Mouse (Mus musculus) hindbrain, postnatal 0 days (tissue): ENCODE measurements at regions not wholly inside any gene's neighbourhood (a gene's known extent, or its start where the extent isn't known, plus 50 kb on each side); places are given as distances from the start of the nearest gene placed in this dataset.
A peak's percentile ranks its signal among the peaks of the same experiment; 100 is the strongest.

Experiments
- ATAC-seq: fragments of 200-750 bp; cut with Nextera tagmentation; 2 replicates; pipeline ENCODE4 v1.8.0; 2017; ENCODE audit warnings: mild to moderate bottlenecking, moderate TSS enrichment, moderate library complexity
- DNase-seq: peaks from one replicate; pipeline ENCODE4 v3.0.0-alpha.2; 2015; ENCODE audit warnings: low spot score
- H3K27ac ChIP-seq: fragments of 300-500 bp; sonication (generic); 2 replicates; pipeline ENCODE4 v1.5.1; 2014; ENCODE audit warnings: mild to moderate bottlenecking
- H3K27me3 ChIP-seq: fragments of 300-500 bp; sonication (generic); 2 replicates; pipeline ENCODE4 v1.6.1; 2014; ENCODE audit warnings: low read length, mixed read lengths; ENCODE audit not compliant: insufficient read depth
- H3K36me3 ChIP-seq: fragments of 300-500 bp; sonication (generic); 2 replicates; pipeline ENCODE4 v1.6.1; 2014; ENCODE audit warnings: low read length, mixed read lengths; ENCODE audit not compliant: insufficient read depth
- H3K4me1 ChIP-seq: fragments of 300-500 bp; sonication (generic); 2 replicates; pipeline ENCODE4 v1.6.1; 2014; ENCODE audit warnings: antibody characterized with exemption, low read length, mixed read lengths; ENCODE audit not compliant: insufficient read depth
- H3K4me2 ChIP-seq: fragments of 300-500 bp; sonication (generic); 2 replicates; pipeline ENCODE4 v1.6.1; 2014; ENCODE audit warnings: low read depth, mild to moderate bottlenecking, low read length, moderate library complexity, mixed read lengths
- H3K4me3 ChIP-seq: fragments of 300-500 bp; sonication (generic); 2 replicates; pipeline ENCODE4 v1.5.1; 2014; ENCODE audit warnings: low read length
- H3K9ac ChIP-seq: fragments of 300-500 bp; sonication (generic); replicated peaks from 2 replicates; pipeline ENCODE4 v1.6.1; 2014; ENCODE audit warnings: mild to moderate bottlenecking, low read length, moderate library complexity, mixed read lengths
- H3K9me3 ChIP-seq: fragments of 300-500 bp; sonication (generic); 2 replicates; pipeline ENCODE4 v1.6.1; 2016; ENCODE audit warnings: low read length, mixed read lengths
- CTCF ChIP-seq: IDR thresholded peaks from 2 replicates; pipeline ENCODE4 v1.5.1; 2016; ENCODE audit warnings: antibody characterized with exemption, control low read depth, low read depth
- WGBS: fragments of 180-500 bp; shearing (Covaris S2); extraction: QIAGEN DNeasy Blood & Tissue Kit; methylation state at CpG from one replicate; pipeline ENCODE4 v1.1.7; 2014; 5-methylcytosine and 5-hydroxymethylcytosine counted together

- Histone ChIP-seq H3K4me3 (no peak overlapping the region), H3K27me3 (no peaks in the 10 kb centered on the region), H3K9ac (no peak overlapping the region), H3K9me3 (no peaks in the 10 kb centered on the region), H3K36me3 (no peaks in the 10 kb centered on the region), H3K4me2 (no peak overlapping the region), H3K4me1 (no peaks in the 10 kb centered on the region), H3K27ac (no peak overlapping the region)
- DNase-seq: peak; percentile 79
- TF ChIP-seq CTCF: peak; percentile 27; the same call in 1 of the 2 replicates
- 50% methylated on average over 4 of the region's 4 CpGs for WGBS
- peak; percentile 56; the same call in 1 of the 2 replicates for ATAC-seq
Observed at GRCm38 (mm10) chr11:112464386-112464785, 317.6 kb upstream of the Sox9 start.

- H3K9ac ChIP-seq: no peak overlapping the region
- no peak for ATAC-seq
- 73% methylated on average over 3 of the region's 3 CpGs for WGBS
Observed at GRCm38 (mm10) chr11:112470336-112470735, 311.7 kb upstream of the Sox9 start.

GRCm38 (mm10) chr11:112473237-112473636 is 308.8 kb upstream of the Sox9 start:
- Histone ChIP-seq H3K27me3 (no peaks in the 10 kb centered on the region), H3K27ac (no peak overlapping the region), H3K9ac (no peak overlapping the region), H3K36me3 (no peaks in the 10 kb centered on the region), H3K4me2 (no peak overlapping the region), H3K4me1 (no peaks in the 10 kb centered on the region), H3K9me3 (no peaks in the 10 kb centered on the region), H3K4me3 (no peak overlapping the region)
- 82% methylated on average over 7 of the region's 7 CpGs for WGBS
- no peak for ATAC-seq
- TF ChIP-seq CTCF: no peak
- DNase-seq: no peak

More at GRCm38 (mm10) chr11:112470336-112470735, 311.7 kb upstream of the Sox9 start:
- Histone ChIP-seq H3K4me1 (no peaks in the 10 kb centered on the region), H3K36me3 (no peaks in the 10 kb centered on the region), H3K27ac (no peak overlapping the region), H3K27me3 (no peaks in the 10 kb centered on the region), H3K4me2 (no peak overlapping the region), H3K4me3 (no peak overlapping the region), H3K9me3 (no peaks in the 10 kb centered on the region)
- no peak for DNase-seq
- no peak for TF ChIP-seq CTCF

- ATAC-seq: no peak
- no peak overlapping the region for H3K4me2 ChIP-seq
- no peak for DNase-seq
- WGBS: 65% methylated on average over 6 of the region's 6 CpGs
- H3K4me3 ChIP-seq: no peak overlapping the region
- H3K27me3 ChIP-seq: no peaks in the 10 kb centered on the region
- no peaks in the 10 kb centered on the region for H3K4me1 ChIP-seq
- H3K36me3 ChIP-seq: no peaks in the 10 kb centered on the region
- H3K9ac ChIP-seq: no peak overlapping the region
- no peak for TF ChIP-seq CTCF
- H3K27ac ChIP-seq: no peak overlapping the region
- H3K9me3 ChIP-seq: no peaks in the 10 kb centered on the region
Observed at GRCm38 (mm10) chr11:112473681-112474080, 308.3 kb upstream of the Sox9 start.

GRCm38 (mm10) chr11:112480360-112480759 is 301.7 kb upstream of the Sox9 start:
- no peaks in the 10 kb centered on the region for H3K36me3 ChIP-seq
- no peak for TF ChIP-seq CTCF
- H3K27ac ChIP-seq: no peak overlapping the region
- no peak for ATAC-seq
- H3K4me2 ChIP-seq: peak overlapping the region; percentile 43
- no peak for DNase-seq
- H3K9ac ChIP-seq: no peak overlapping the region
- no peaks in the 10 kb centered on the region for H3K27me3 ChIP-seq
- no peak overlapping the region for H3K4me3 ChIP-seq
- H3K9me3 ChIP-seq: no peaks in the 10 kb centered on the region
- WGBS: 53% methylated on average over 11 of the region's 11 CpGs
- H3K4me1 ChIP-seq: no peaks in the 10 kb centered on the region

- WGBS: 7% methylated on average over 5 of the region's 5 CpGs
- peak overlapping the region; percentile 34; the same call in 1 of the 2 replicates for H3K27ac ChIP-seq
- H3K4me3 ChIP-seq: no peak overlapping the region
- H3K27me3 ChIP-seq: no peaks in the 10 kb centered on the region
- H3K36me3 ChIP-seq: no peaks in the 10 kb centered on the region
- DNase-seq (peak; percentile 71), ATAC-seq (peak; percentile 87; the same call in 1 of the 2 replicates)
- no peaks in the 10 kb centered on the region for H3K9me3 ChIP-seq
- no peaks in the 10 kb centered on the region for H3K4me1 ChIP-seq
- 0 out of 2 replicates have a peak overlapping the region, but pooled peaks have one; percentile 9 for H3K9ac ChIP-seq
- H3K4me2 ChIP-seq: no peak overlapping the region
- TF ChIP-seq CTCF: no peak
Observed at GRCm38 (mm10) chr11:112501781-112502180, 280.2 kb upstream of the Sox9 start.

- WGBS: 59% methylated on average over 8 of the region's 8 CpGs
- no peak overlapping the region for H3K27ac ChIP-seq
- no peak overlapping the region for H3K9ac ChIP-seq
- no peak overlapping the region for H3K4me2 ChIP-seq
- no peaks in the 10 kb centered on the region for H3K4me1 ChIP-seq
- H3K36me3 ChIP-seq: no peaks in the 10 kb centered on the region
- no peaks in the 10 kb centered on the region for H3K27me3 ChIP-seq
- no peak overlapping the region for H3K4me3 ChIP-seq
- no peak for TF ChIP-seq CTCF
- no peaks in the 10 kb centered on the region for H3K9me3 ChIP-seq
- ATAC-seq (no peak), DNase-seq (no peak)
Observed at GRCm38 (mm10) chr11:112519076-112519475, 262.9 kb upstream of the Sox9 start.
